Mouse (Mus musculus): ENCODE measurements at regions not wholly inside any gene's neighbourhood (a gene's known extent, or its start where the extent isn't known, plus 50 kb on each side); places are given as distances from the start of the nearest gene placed in this dataset.
A peak's percentile ranks its signal among the peaks of the same experiment; 100 is the strongest.

DNA sequence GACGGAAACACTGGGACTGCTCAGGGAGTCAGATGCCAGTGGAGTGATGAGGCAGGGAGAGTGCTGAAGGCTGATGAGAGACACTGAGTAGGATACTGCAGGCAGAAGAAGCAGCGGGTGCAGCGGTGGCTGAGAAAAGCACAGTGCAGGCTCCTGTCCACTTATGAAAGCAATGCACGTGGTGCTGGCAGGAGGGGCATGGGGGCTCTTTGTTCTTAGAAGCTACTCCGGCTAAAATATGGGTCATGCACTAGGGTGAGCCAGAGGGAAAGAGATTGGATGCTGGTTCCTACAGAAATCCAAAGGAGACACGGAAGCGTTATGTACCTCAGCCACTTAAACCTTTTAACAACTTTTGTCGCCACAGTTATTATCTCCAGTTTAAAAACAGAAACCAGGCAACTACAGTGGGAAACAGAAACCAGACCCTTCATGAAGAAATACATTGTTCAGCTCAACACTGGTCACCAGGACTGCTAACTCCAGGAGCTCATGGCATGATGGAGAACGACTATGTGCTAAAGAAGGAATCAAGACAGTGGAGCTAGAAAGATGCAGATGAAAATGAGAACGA is 82.6 kb upstream of the Fam49a start:
- peak; percentile 25; the same call in 1 of the 2 replicates for TF ChIP-seq CTCF (IDR thresholded peaks at IDR 0.05; ENCODE audit: low read depth)
- TF ChIP-seq EP300 (IDR thresholded peaks at IDR 0.05; ENCODE audit: low read depth) = peak; percentile 85
